Mouse (Mus musculus): ENCODE measurements around the gene A930033H14Rik.

The A930033H14Rik gene

GRCm38 (mm10) chr10:69212542-69213440, at the start of gene A930033H14Rik:
A930033H14Rik (minus strand) TSS chr10:69213098.
- DNase-seq (ENCODE audit: low read depth), result no peak

GRCm38 (mm10) chr10:69259929-69260328, 47.0 kb upstream of the A930033H14Rik start:
- DNase-seq (ENCODE audit: low read depth), result no peak

GRCm38 (mm10) chr10:69259161-69259560, 46.3 kb upstream of the A930033H14Rik start:
- DNase-seq (ENCODE audit: low read depth), result no peak

GRCm38 (mm10) chr10:69258588-69258987, 45.7 kb upstream of the A930033H14Rik start:
- no peak for DNase-seq (ENCODE audit: low read depth)

- DNase-seq (ENCODE audit: low read depth), result no peak
These were observed 44.8 kb upstream of the A930033H14Rik start for GRCm38 (mm10) chr10:69257592-69258133.

GRCm38 (mm10) chr10:69255594-69255993, 42.7 kb upstream of the A930033H14Rik start:
- DNase-seq (ENCODE audit: low read depth), result peak; percentile 21

GRCm38 (mm10) chr10:69254390-69254847, 41.5 kb upstream of the A930033H14Rik start:
- no peak for DNase-seq (ENCODE audit: low read depth)

- DNase-seq (ENCODE audit: low read depth), result no peak
These were observed 40.8 kb upstream of the A930033H14Rik start for GRCm38 (mm10) chr10:69253686-69254080.

- DNase-seq (ENCODE audit: low read depth), result no peak
These were observed 40.3 kb upstream of the A930033H14Rik start for GRCm38 (mm10) chr10:69253075-69253685.

GRCm38 (mm10) chr10:69252112-69253074, 39.5 kb upstream of the A930033H14Rik start:
- no peak for DNase-seq (ENCODE audit: low read depth)

- DNase-seq (ENCODE audit: low read depth), result no peak
These were observed 38.4 kb upstream of the A930033H14Rik start for GRCm38 (mm10) chr10:69251254-69251653.

GRCm38 (mm10) chr10:69248261-69249160, 35.6 kb upstream of the A930033H14Rik start:
- DNase-seq (ENCODE audit: low read depth), result no peak

GRCm38 (mm10) chr10:69247311-69248033, 34.6 kb upstream of the A930033H14Rik start:
- DNase-seq (ENCODE audit: low read depth), result no peak

GRCm38 (mm10) chr10:69246762-69247161, 33.9 kb upstream of the A930033H14Rik start:
- DNase-seq (ENCODE audit: low read depth), result no peak

- DNase-seq (ENCODE audit: low read depth), result no peak
These were observed 33.2 kb upstream of the A930033H14Rik start for GRCm38 (mm10) chr10:69245906-69246668.

- no peak for DNase-seq (ENCODE audit: low read depth)
These were observed 32.3 kb upstream of the A930033H14Rik start for GRCm38 (mm10) chr10:69245151-69245550.

- no peak for DNase-seq (ENCODE audit: low read depth)
These were observed 27.6 kb upstream of the A930033H14Rik start for GRCm38 (mm10) chr10:69240530-69240929.

GRCm38 (mm10) chr10:69238311-69238710, 25.4 kb upstream of the A930033H14Rik start:
- no peak for DNase-seq (ENCODE audit: low read depth)

GRCm38 (mm10) chr10:69237781-69238180, 24.9 kb upstream of the A930033H14Rik start:
- no peak for DNase-seq (ENCODE audit: low read depth)

Measured in c-Kit-positive CD71-positive TER-119-negative erythroid progenitor cells, embryonic 14.5 days (primary cell).